31 mouse cellular contexts compared by ENCODE assay signal in the genomic region with DNA sequence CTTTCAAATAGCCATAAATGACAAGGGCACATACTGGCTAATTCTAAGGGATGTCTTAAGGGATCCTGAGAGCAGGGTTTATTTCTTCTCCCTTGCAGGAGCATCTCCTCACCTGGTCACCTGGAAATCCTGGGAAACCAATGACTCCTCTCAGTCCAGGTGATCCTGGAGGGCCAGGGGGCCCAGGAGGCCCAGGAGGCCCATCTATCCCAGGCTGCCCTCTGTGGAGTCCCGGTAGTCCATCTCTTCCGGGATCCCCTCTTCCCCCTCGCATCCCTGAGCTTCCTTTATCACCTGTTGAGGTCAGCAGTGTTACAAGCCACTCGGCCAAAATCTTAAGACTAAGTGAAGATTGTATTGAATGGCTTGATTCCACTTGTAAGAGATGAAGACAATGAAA.
"Had no signal": no experiment of that assay in that cellular context is flagged by ENCODE, and none has a peak within 500 bp of the region (broad histone marks: within the 10 kb centered on the region; RNA-seq: fewer than 3 reads in every experiment).

No protein-coding gene starts in this region.

- H3K27me3 ChIP-seq: limb, embryonic 12.5 days; limb, embryonic 13.5 days; limb, embryonic 15.5 days; liver, embryonic 12.5 days; liver, embryonic 13.5 days; liver, embryonic 15.5 days; lung, embryonic 15.5 days; megakaryocyte, embryonic 14.5 days; midbrain, embryonic 12.5 days; midbrain, embryonic 13.5 days; midbrain, embryonic 15.5 days; neural tube, embryonic 12.5 days had no signal

- H3K4me3 ChIP-seq: left cerebral cortex, adult 2 months; limb, embryonic 10.5 days; limb, embryonic 12.5 days; limb, embryonic 13.5 days; limb, embryonic 15.5 days; liver, embryonic 12.5 days; liver, embryonic 13.5 days; liver, embryonic 15.5 days; lung, embryonic 15.5 days; megakaryocyte, embryonic 14.5 days; midbrain, embryonic 12.5 days; midbrain, embryonic 13.5 days; midbrain, embryonic 15.5 days; myocyte; neural tube, embryonic 12.5 days had no signal

- H3K36me3 ChIP-seq: limb, embryonic 10.5 days; limb, embryonic 12.5 days; limb, embryonic 13.5 days; limb, embryonic 15.5 days; liver, embryonic 12.5 days; liver, embryonic 13.5 days; liver, embryonic 15.5 days; lung, embryonic 15.5 days; midbrain, embryonic 12.5 days; midbrain, embryonic 13.5 days; midbrain, embryonic 15.5 days; neural tube, embryonic 12.5 days had no signal

- H3K9me3 ChIP-seq: limb, embryonic 10.5 days; limb, embryonic 12.5 days; limb, embryonic 13.5 days; limb, embryonic 15.5 days; liver, embryonic 12.5 days; liver, embryonic 13.5 days; liver, embryonic 15.5 days; lung, embryonic 15.5 days; midbrain, embryonic 12.5 days; midbrain, embryonic 13.5 days; midbrain, embryonic 15.5 days; neural tube, embryonic 12.5 days had no signal

- H3K4me1 ChIP-seq: limb, embryonic 10.5 days; limb, embryonic 12.5 days; limb, embryonic 13.5 days; limb, embryonic 15.5 days; liver, embryonic 12.5 days; liver, embryonic 13.5 days; liver, embryonic 15.5 days; lung, embryonic 15.5 days; megakaryocyte, embryonic 14.5 days; midbrain, embryonic 12.5 days; midbrain, embryonic 13.5 days; midbrain, embryonic 15.5 days; neural tube, embryonic 12.5 days had no signal

- ATAC-seq: liver, embryonic 12.5 days; liver, postnatal 0 days; lung, postnatal 0 days; midbrain, embryonic 13.5 days; midbrain, embryonic 15.5 days; midbrain, embryonic 16.5 days had no signal

- H3K9ac ChIP-seq: limb, embryonic 12.5 days; limb, embryonic 13.5 days; limb, embryonic 15.5 days; liver, embryonic 12.5 days; liver, embryonic 13.5 days; liver, embryonic 14.5 days; liver, embryonic 15.5 days; liver, postnatal 0 days; lung, embryonic 14.5 days; lung, embryonic 15.5 days; midbrain, embryonic 12.5 days; midbrain, embryonic 13.5 days; midbrain, embryonic 15.5 days; neural tube, embryonic 12.5 days had no signal

- DNase-seq: left cerebral cortex, postnatal 4 days; liver; liver, embryonic 13.5 days; liver, postnatal 0 days; lung, adult 18-20 months; lung, adult 2 months; lung, embryonic 14.5 days; lung, postnatal 10 days; lung, postnatal 14 days; lung, postnatal 36 days; lung, postnatal 4 days; midbrain, embryonic 14.5 days had no signal

- H3K27ac ChIP-seq: left cerebral cortex, adult 2 months; limb, embryonic 10.5 days; limb, embryonic 12.5 days; limb, embryonic 13.5 days; limb, embryonic 15.5 days; liver, embryonic 12.5 days; liver, embryonic 13.5 days; liver, embryonic 14.5 days; liver, embryonic 15.5 days; lung, embryonic 15.5 days; macrophage; midbrain, embryonic 12.5 days; midbrain, embryonic 13.5 days; midbrain, embryonic 15.5 days; neural tube, embryonic 12.5 days had no signal

- H3K4me2 ChIP-seq: limb, embryonic 12.5 days; limb, embryonic 13.5 days; limb, embryonic 15.5 days; liver, embryonic 11.5 days; liver, embryonic 12.5 days; liver, embryonic 13.5 days; liver, embryonic 15.5 days; lung, embryonic 14.5 days; lung, embryonic 15.5 days; midbrain, embryonic 12.5 days; midbrain, embryonic 13.5 days; midbrain, embryonic 15.5 days; neural tube, embryonic 12.5 days had no signal
